Mouse (Mus musculus): ENCODE data around the gene Psg25.
"Not testable (repeated sequence)": the region's sequence is repeated elsewhere in the genome, so short reads cannot be mapped to it uniquely, and the experiment has no call there.

Psg25 gene

GRCm38 (mm10) chr7:18532169-18532568 lies at the start of gene Psg25:
TSS of gene Psg25 (minus strand) at chr7:18532269.
- DNase-seq (ENCODE audit: low spot score in 2 of 2): no peak

- no peak for DNase-seq (ENCODE audit: low spot score in 2 of 2)
These were observed 35.1 kb upstream of the Psg25 start, which contains the start of gene Psg27 for GRCm38 (mm10) chr7:18567205-18567604. TSS of gene Psg27 (minus strand) at chr7:18567305.

- no peak for DNase-seq (ENCODE audit: low spot score in 2 of 2)
These were observed 27.8 kb upstream of the Psg25 start for GRCm38 (mm10) chr7:18559850-18560249.

- DNase-seq (ENCODE audit: low spot score in 2 of 2): not testable (repeated sequence)
These were observed 23.7 kb upstream of the Psg25 start for GRCm38 (mm10) chr7:18555751-18556150.

- no peak for DNase-seq (ENCODE audit: low spot score in 2 of 2)
These were observed 1.4 kb upstream of the Psg25 start for GRCm38 (mm10) chr7:18533420-18533819.

- no peak for DNase-seq (ENCODE audit: low spot score in 2 of 2)
These were observed 7.4 kb downstream of the Psg25 start for GRCm38 (mm10) chr7:18524668-18525067.

- DNase-seq (ENCODE audit: low spot score in 2 of 2): not testable (repeated sequence)
These were observed 19.2 kb downstream of the Psg25 start for GRCm38 (mm10) chr7:18512848-18513247.

- DNase-seq (ENCODE audit: low spot score in 2 of 2): not testable (repeated sequence)
These were observed 19.7 kb downstream of the Psg25 start for GRCm38 (mm10) chr7:18512417-18512816.

GRCm38 (mm10) chr7:18511479-18511878 lies 20.6 kb downstream of the Psg25 start:
- no peak for DNase-seq (ENCODE audit: low spot score in 2 of 2)

GRCm38 (mm10) chr7:18484077-18484476 lies 48.0 kb downstream of the Psg25 start, which contains the start of gene Psg26:
TSS of gene Psg26 (minus strand) at chr7:18484177.
- no peak for DNase-seq (ENCODE audit: low spot score in 2 of 2)

Data from frontal cortex, postnatal 10 days (tissue).